In the genomic region with DNA sequence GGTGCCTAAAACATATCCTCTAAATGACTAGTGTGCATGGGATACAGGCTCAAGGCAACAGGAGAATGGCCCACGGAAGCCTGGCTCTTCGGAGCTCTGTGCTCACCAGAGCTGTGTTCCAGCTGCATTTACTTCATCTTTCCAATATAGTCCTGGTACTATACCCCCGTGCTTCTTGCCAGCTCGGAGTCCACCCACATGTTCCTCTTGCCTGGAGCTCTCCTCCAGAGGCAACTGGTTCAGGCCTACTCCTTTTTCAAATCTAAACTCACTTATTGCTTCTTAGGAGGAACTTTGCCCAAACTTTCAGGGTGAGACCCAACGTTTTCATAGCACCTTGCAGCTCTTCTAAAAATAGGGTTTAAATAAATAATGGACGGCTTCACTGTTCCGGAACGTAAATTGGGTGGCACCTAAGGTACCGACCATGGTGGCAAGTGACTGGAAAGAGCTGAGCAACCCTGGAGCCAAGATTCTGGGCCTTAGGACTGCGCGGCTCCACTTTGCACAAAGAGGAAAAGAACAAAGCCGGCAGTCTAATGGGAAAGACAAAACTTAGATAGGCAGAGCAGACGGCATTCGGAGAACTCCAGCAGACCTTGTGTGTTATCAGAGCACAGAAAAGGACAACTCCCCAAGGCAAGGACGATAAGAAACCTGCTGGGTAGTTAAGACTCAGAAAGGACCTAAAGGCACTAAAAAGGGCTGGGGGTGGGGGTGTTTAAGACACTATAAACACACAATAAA, we compare ENCODE assay signal across 9 mouse cellular contexts.
DNase-seq lines count a peak whose midpoint lies in the region; ATAC-seq and TF ChIP-seq lines count a peak whose summit lies in the region.
"Had no signal": no experiment of that assay in that cellular context is flagged by ENCODE, and none has a peak within 500 bp of the region (broad histone marks: within the 10 kb centered on the region; RNA-seq: fewer than 3 reads in every experiment).

No protein-coding gene starts in this region.

- peaks cover 19% of the 10 kb centered on the region for H3K4me1 ChIP-seq in heart, embryonic 11.5 days (ENCODE audit: control insufficient read depth, insufficient read depth, low read length)
- H3K4me1 ChIP-seq in neural tube, embryonic 13.5 days (replicated peaks): peaks cover 11% of the 10 kb centered on the region
- H3K4me1 ChIP-seq in neural tube, embryonic 15.5 days: 0 out of 2 replicates have a peak, but pooled peaks cover 4% of the 10 kb centered on the region
- no peaks in the 10 kb centered on the region for H3K4me1 ChIP-seq in stomach, embryonic 14.5 days (ENCODE audit: control insufficient read depth, insufficient read depth, low read length)
- no peaks in the 10 kb centered on the region for H3K4me1 ChIP-seq in cerebellum, adult 2 months (ENCODE audit: control insufficient read depth, insufficient read depth, low read length)
- H3K4me1 ChIP-seq: embryonic facial prominence, embryonic 12.5 days had no signal

- no peak overlapping the region for H3K4me3 ChIP-seq in heart, embryonic 11.5 days (ENCODE audit: low read depth, low read length)
- no peak overlapping the region for H3K4me3 ChIP-seq in neural tube, embryonic 13.5 days
- H3K4me3 ChIP-seq in neural tube, embryonic 15.5 days (replicated peaks): no peak overlapping the region
- no peak overlapping the region for H3K4me3 ChIP-seq in stomach, embryonic 14.5 days (ENCODE audit: low read depth, low read length)
- no peak overlapping the region for H3K4me3 ChIP-seq in cerebellum, adult 2 months (replicated peaks; ENCODE audit: insufficient read depth, low read depth, low read length)
- H3K4me3 ChIP-seq: embryonic facial prominence, embryonic 12.5 days had no signal

- TF ChIP-seq POLR2A in cerebellum, adult 2 months (IDR thresholded peaks at IDR 0.05; ENCODE audit: borderline replicate concordance, insufficient read depth, low read length): no peak

- H3K9me3 ChIP-seq in heart, embryonic 11.5 days (replicated peaks; ENCODE audit: control insufficient read depth, low read length): no peaks in the 10 kb centered on the region
- no peaks in the 10 kb centered on the region for H3K9me3 ChIP-seq in neural tube, embryonic 13.5 days
- H3K9me3 ChIP-seq in neural tube, embryonic 15.5 days (replicated peaks): no peaks in the 10 kb centered on the region
- no peaks in the 10 kb centered on the region for H3K9me3 ChIP-seq in stomach, embryonic 14.5 days (ENCODE audit: control insufficient read depth, low read depth, low read length)
- H3K9me3 ChIP-seq: embryonic facial prominence, embryonic 12.5 days had no signal

- ATAC-seq in heart, embryonic 11.5 days (replicated peaks; ENCODE audit: insufficient number of reproducible peaks, low FRiP score, low TSS enrichment): peak; percentile 88
- ATAC-seq in neural tube, embryonic 13.5 days (ENCODE audit: low read depth): peak; percentile 43; the same call in 1 of the 2 replicates
- no peak for ATAC-seq in neural tube, embryonic 15.5 days (ENCODE audit: low FRiP score)
- ATAC-seq in erythroid progenitor cell, adult 5-6 weeks (replicated peaks; ENCODE audit: low FRiP score, poor library complexity, severe bottlenecking): peak; percentile 84
- peak; percentile 75 for ATAC-seq in stomach, embryonic 14.5 days (ENCODE audit: insufficient number of reproducible peaks, insufficient read depth, low FRiP score, low read depth)

- H3K36me3 ChIP-seq in heart, embryonic 11.5 days (ENCODE audit: control insufficient read depth, insufficient read depth, low read length): no peaks in the 10 kb centered on the region
- no peaks in the 10 kb centered on the region for H3K36me3 ChIP-seq in neural tube, embryonic 13.5 days
- no peaks in the 10 kb centered on the region for H3K36me3 ChIP-seq in neural tube, embryonic 15.5 days
- no peaks in the 10 kb centered on the region for H3K36me3 ChIP-seq in stomach, embryonic 14.5 days (ENCODE audit: control insufficient read depth, insufficient read depth, low read length)
- H3K36me3 ChIP-seq: embryonic facial prominence, embryonic 12.5 days had no signal

- no peak for TF ChIP-seq CTCF in cerebellum, adult 2 months (IDR thresholded peaks at IDR 0.05; ENCODE audit: borderline replicate concordance, insufficient read depth, low read depth, low read length)

- intact Hi-C loops in heart, postnatal 10 days (cut with DNase I): loop anchor here (1.0 to 2.0 kb wide), 3 partner anchors 45 to 273 kb away; no protein-coding TSS in a partner anchor

- 35% methylated on average over 15 of the region's 15 CpGs for WGBS in heart, embryonic 11.5 days (ENCODE audit: insufficient replicate concordance)
- 74% methylated on average over 15 of the region's 15 CpGs for WGBS in neural tube, embryonic 13.5 days
- WGBS in neural tube, embryonic 15.5 days: 71% methylated on average over 15 of the region's 15 CpGs
- 79% methylated on average over 15 of the region's 15 CpGs for WGBS in stomach, embryonic 14.5 days
- 81% methylated on average over 15 of the region's 15 CpGs for WGBS in cerebellum, adult 2 months

- no peaks in the 10 kb centered on the region for H3K27me3 ChIP-seq in heart, embryonic 11.5 days (ENCODE audit: control insufficient read depth, insufficient read depth, low read length)
- H3K27me3 ChIP-seq in neural tube, embryonic 13.5 days: no peaks in the 10 kb centered on the region
- H3K27me3 ChIP-seq in neural tube, embryonic 15.5 days (replicated peaks): no peaks in the 10 kb centered on the region; the same call in 1 of the 2 replicates
- H3K27me3 ChIP-seq in stomach, embryonic 14.5 days (ENCODE audit: control insufficient read depth, insufficient read depth, low read length): no peaks in the 10 kb centered on the region
- no peaks in the 10 kb centered on the region for H3K27me3 ChIP-seq in cerebellum, adult 2 months (ENCODE audit: control insufficient read depth, insufficient read depth, low read length)
- H3K27me3 ChIP-seq: embryonic facial prominence, embryonic 12.5 days had no signal

- DNase-seq in heart, postnatal 10 days: no peak
- DNase-seq in cerebellum, adult 2 months: no peak
- DNase-seq in left cerebral cortex, adult 9 months (ENCODE audit: low spot score in 2 of 2): no peak

- peak overlapping the region; percentile 43; the same call in 1 of the 2 replicates for H3K9ac ChIP-seq in heart, embryonic 11.5 days (ENCODE audit: low read depth, low read length)
- no peak overlapping the region for H3K9ac ChIP-seq in neural tube, embryonic 13.5 days
- H3K9ac ChIP-seq in neural tube, embryonic 15.5 days (replicated peaks): no peak overlapping the region
- no peak overlapping the region for H3K9ac ChIP-seq in stomach, embryonic 14.5 days (replicated peaks; ENCODE audit: low read depth, low read length)
- H3K9ac ChIP-seq: embryonic facial prominence, embryonic 12.5 days had no signal

- H3K27ac ChIP-seq in heart, embryonic 11.5 days (ENCODE audit: low read depth, low read length): peak overlapping the region; percentile 84
- no peak overlapping the region for H3K27ac ChIP-seq in neural tube, embryonic 13.5 days (replicated peaks)
- no peak overlapping the region for H3K27ac ChIP-seq in neural tube, embryonic 15.5 days (replicated peaks)
- H3K27ac ChIP-seq in stomach, embryonic 14.5 days (ENCODE audit: low read length): peak overlapping the region; percentile 30; the same call in 1 of the 2 replicates
- H3K27ac ChIP-seq in cerebellum, adult 2 months (ENCODE audit: insufficient read depth, low read length): no peak overlapping the region
- H3K27ac ChIP-seq: embryonic facial prominence, embryonic 12.5 days had no signal

- H3K4me2 ChIP-seq in heart, embryonic 11.5 days: peak overlapping the region; percentile 6; the same call in 1 of the 2 replicates
- no peak overlapping the region for H3K4me2 ChIP-seq in neural tube, embryonic 13.5 days
- H3K4me2 ChIP-seq in neural tube, embryonic 15.5 days: no peak overlapping the region
- H3K4me2 ChIP-seq in stomach, embryonic 14.5 days (replicated peaks; ENCODE audit: low read depth, low read length): no peak overlapping the region
- H3K4me2 ChIP-seq: embryonic facial prominence, embryonic 12.5 days had no signal

Comparison
In these comparisons a context has a peak if more than half of its experiments do, and no peak if none do; other contexts are left out.
1. H3K27ac ChIP-seq: peak in heart, embryonic 11.5 days (single experiment) and stomach, embryonic 14.5 days (single experiment); none in neural tube, embryonic 13.5 days (single experiment), neural tube, embryonic 15.5 days (single experiment) and cerebellum, adult 2 months (single experiment).